Mouse (Mus musculus): ENCODE results near the gene Eif4ebp2.

GRCm38 (mm10) chr10:61412910-61413625 is 39.4 kb downstream of the Eif4ebp2 start:
- no peak for TF ChIP-seq CTCF (IDR thresholded peaks at IDR 0.05; ENCODE audit: low read depth)
- no peak for TF ChIP-seq EP300 (IDR thresholded peaks at IDR 0.05; ENCODE audit: low read depth)
